Mouse (Mus musculus): ENCODE measurements around the gene Rxfp2. TPM values are rescaled to one million over a fixed set of nuclear protein-coding genes. Genes with fewer than 3 reads are reported as not detected.

Rxfp2 gene
- total RNA-seq, 2 experiments from 2014 or later: 1.8 to 3.1 TPM

GRCm38 (mm10) chr5:150097620-150098019 lies 79.1 kb downstream of the Rxfp2 start:
- DNase-seq (ENCODE audit: low spot score in 2 of 2): peak; percentile 42 to 69
- intact Hi-C loops (cut with DNase I): loop anchor here (2.0 kb wide), 1 partner anchor 59 kb away; no protein-coding TSS in a partner anchor

GRCm38 (mm10) chr5:150098754-150099153 lies 80.3 kb downstream of the Rxfp2 start:
- intact Hi-C loops (cut with DNase I): no loop called here
- DNase-seq (ENCODE audit: low spot score in 2 of 2): no peak

- no peak for DNase-seq (ENCODE audit: low spot score in 2 of 2)
- intact Hi-C loops (cut with DNase I): no loop called here
Measured at GRCm38 (mm10) chr5:150101789-150102188, 83.3 kb downstream of the Rxfp2 start.

- no peak for DNase-seq (ENCODE audit: low spot score in 2 of 2)
- intact Hi-C loops (cut with DNase I): no loop called here
Measured at GRCm38 (mm10) chr5:150106358-150106757, 87.9 kb downstream of the Rxfp2 start.

- peak in 1 of 2 experiments; percentile 2 for DNase-seq (ENCODE audit: low spot score in 2 of 2)
- intact Hi-C loops (cut with DNase I): no loop called here
Measured at GRCm38 (mm10) chr5:150111236-150111635, 92.8 kb downstream of the Rxfp2 start.

GRCm38 (mm10) chr5:150114007-150114406 lies 95.5 kb downstream of the Rxfp2 start:
- peak in 1 of 2 experiments; percentile 67 for DNase-seq (ENCODE audit: low spot score in 2 of 2)
- intact Hi-C loops (cut with DNase I): no loop called here

- no peak for DNase-seq (ENCODE audit: low spot score in 2 of 2)
- intact Hi-C loops (cut with DNase I): loop anchor here (5.0 kb wide), 1 partner anchor 43 kb away; no protein-coding TSS in a partner anchor
Measured at GRCm38 (mm10) chr5:150114778-150115177, 96.3 kb downstream of the Rxfp2 start.

- DNase-seq (ENCODE audit: low spot score in 2 of 2): no peak
- intact Hi-C loops (cut with DNase I): loop anchor here (5.0 kb wide), 1 partner anchor 42 kb away; no protein-coding TSS in a partner anchor
Measured at GRCm38 (mm10) chr5:150115271-150116092, 97.0 kb downstream of the Rxfp2 start.

- intact Hi-C loops (cut with DNase I): loop anchor here (5.0 kb wide), 1 partner anchor 41 kb away; no protein-coding TSS in a partner anchor
- no peak for DNase-seq (ENCODE audit: low spot score in 2 of 2)
Measured at GRCm38 (mm10) chr5:150116216-150116905, 97.9 kb downstream of the Rxfp2 start.

GRCm38 (mm10) chr5:150116906-150117216 lies 98.4 kb downstream of the Rxfp2 start:
- intact Hi-C loops (cut with DNase I): loop anchor here (5.0 kb wide), 1 partner anchor 40 kb away; no protein-coding TSS in a partner anchor

GRCm38 (mm10) chr5:150118124-150118454 lies 99.6 kb downstream of the Rxfp2 start:
- intact Hi-C loops (cut with DNase I): loop anchor here (5.0 kb wide), 1 partner anchor 39 kb away; no protein-coding TSS in a partner anchor
- no peak for DNase-seq (ENCODE audit: low spot score in 2 of 2)

More at GRCm38 (mm10) chr5:150116906-150117216, 98.4 kb downstream of the Rxfp2 start:
- no peak for DNase-seq (ENCODE audit: low spot score in 2 of 2)

- DNase-seq (ENCODE audit: low spot score in 2 of 2): peak; percentile 96 to 97
- intact Hi-C loops (cut with DNase I): loop anchor here (5.0 kb wide), 1 partner anchor 39 kb away; no protein-coding TSS in a partner anchor
Measured at GRCm38 (mm10) chr5:150118455-150119241, 100.2 kb downstream of the Rxfp2 start, which contains the start of gene Fry. TSS of gene Fry (plus strand) at chr5:150118645.

GRCm38 (mm10) chr5:150120676-150121075 lies 102.2 kb downstream of the Rxfp2 start:
- intact Hi-C loops (cut with DNase I): no loop called here
- DNase-seq (ENCODE audit: low spot score in 2 of 2): no peak

GRCm38 (mm10) chr5:150122095-150122494 lies 103.6 kb downstream of the Rxfp2 start:
- intact Hi-C loops (cut with DNase I): no loop called here

GRCm38 (mm10) chr5:150122571-150122970 lies 104.1 kb downstream of the Rxfp2 start:
- peak; percentile 62 to 84 for DNase-seq (ENCODE audit: low spot score in 2 of 2)
- intact Hi-C loops (cut with DNase I): no loop called here

More at GRCm38 (mm10) chr5:150122095-150122494, 103.6 kb downstream of the Rxfp2 start:
- no peak for DNase-seq (ENCODE audit: low spot score in 2 of 2)

- intact Hi-C loops (cut with DNase I): no loop called here
- DNase-seq (ENCODE audit: low spot score in 2 of 2): no peak
Measured at GRCm38 (mm10) chr5:150125920-150126319, 107.4 kb downstream of the Rxfp2 start.

GRCm38 (mm10) chr5:150128432-150128831 lies 110.0 kb downstream of the Rxfp2 start:
- DNase-seq (ENCODE audit: low spot score in 2 of 2): peak; percentile 55 to 77
- intact Hi-C loops (cut with DNase I): no loop called here

GRCm38 (mm10) chr5:150130144-150130543 lies 111.7 kb downstream of the Rxfp2 start:
- intact Hi-C loops (cut with DNase I): no loop called here
- no peak for DNase-seq (ENCODE audit: low spot score in 2 of 2)

- DNase-seq (ENCODE audit: low spot score in 2 of 2): no peak
- intact Hi-C loops (cut with DNase I): no loop called here
Measured at GRCm38 (mm10) chr5:150131166-150131565, 112.7 kb downstream of the Rxfp2 start.
